Mouse (Mus musculus) left cerebral cortex, adult 9 months (tissue): ENCODE data around the gene Tnp1.

ENCODE experiments used
- DNase-seq, 2 experiments: peaks; one replicate each; pipeline ENCODE4 v3.0.0; 2022; ENCODE audit warnings: low spot score in 2 of 2

Gene Tnp1

DNA sequence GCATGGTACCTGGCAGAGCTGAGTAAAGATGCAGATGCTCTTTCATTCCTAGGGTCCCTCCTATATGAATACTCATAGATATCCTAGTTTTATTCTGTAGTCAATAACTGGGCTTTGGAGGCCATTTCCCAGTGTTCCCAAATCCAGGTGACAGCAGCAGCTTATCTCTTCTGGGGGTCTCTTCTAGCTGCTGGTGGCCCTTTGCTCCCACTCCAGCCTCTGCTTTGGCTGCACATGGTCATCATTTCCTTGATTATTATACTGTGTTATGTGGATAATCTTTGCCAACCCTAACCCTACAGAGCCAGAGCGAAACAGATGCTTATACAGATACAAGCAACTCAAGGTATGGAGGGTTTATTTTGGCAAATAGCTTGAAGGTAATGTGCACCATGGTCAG lies 8.9 kb downstream of the Tnp1 start:
- no peak for DNase-seq

DNA sequence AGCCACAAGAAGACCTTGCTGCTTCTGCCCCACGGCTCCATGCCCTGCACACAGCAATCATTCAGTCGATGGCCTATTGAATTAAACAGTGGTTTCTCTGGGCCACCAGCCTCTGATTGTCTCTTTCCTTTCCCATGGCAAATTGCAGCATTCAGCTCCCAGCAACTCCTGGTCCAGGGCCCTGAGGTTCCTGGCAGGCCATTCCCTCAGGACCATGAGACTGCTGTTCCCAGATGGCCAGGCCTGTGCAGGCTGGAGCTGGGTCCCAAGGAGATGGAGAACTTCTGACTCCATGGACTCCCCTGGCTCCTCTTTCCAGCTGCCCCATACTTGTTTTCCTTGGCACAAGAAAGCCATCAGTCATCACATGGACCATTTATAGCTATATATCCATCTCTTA lies 10.8 kb downstream of the Tnp1 start:
- DNase-seq, result peak; percentile 2 to 17

GRCm38 (mm10) chr1:73002637-73003036 lies 13.1 kb downstream of the Tnp1 start:
- no peak for DNase-seq

GRCm38 (mm10) chr1:73001961-73002360 lies 13.7 kb downstream of the Tnp1 start:
- no peak for DNase-seq

DNA sequence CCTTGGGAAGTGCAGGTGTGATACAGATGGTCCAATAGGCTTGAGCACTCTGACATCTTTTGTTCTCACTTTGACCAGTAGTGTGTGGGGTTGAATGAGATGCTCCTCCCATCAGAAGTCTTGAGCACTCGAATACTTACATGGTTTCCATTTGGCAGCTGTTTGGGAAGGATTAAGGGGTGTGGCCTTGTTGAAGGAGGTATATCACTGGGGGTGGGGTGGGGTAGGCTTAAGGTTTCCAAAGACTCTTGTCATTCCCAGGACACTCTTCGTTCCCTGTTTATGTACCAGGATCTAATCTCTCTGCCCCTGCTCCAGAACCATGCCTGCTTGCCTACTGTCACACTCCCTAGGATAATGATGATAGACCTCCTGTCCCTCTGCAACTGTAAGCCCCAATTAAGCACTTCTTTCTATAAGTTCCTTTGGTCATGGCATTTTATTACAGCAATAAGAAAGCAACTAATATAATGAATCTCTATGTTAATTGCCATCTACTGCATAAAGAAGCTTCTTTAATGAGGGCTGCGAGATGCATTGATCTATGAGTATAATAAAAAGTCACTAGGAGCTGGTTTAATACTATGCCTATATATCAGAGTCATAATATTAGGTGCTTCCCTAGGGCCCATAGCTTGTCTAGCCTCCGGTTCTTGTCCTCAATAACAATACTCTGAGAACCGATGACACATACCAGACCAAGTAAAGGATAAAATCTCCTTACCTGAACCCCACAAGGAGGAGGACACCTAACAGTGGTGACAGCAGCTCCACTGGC lies 20.8 kb downstream of the Tnp1 start:
- DNase-seq, result no peak

DNA sequence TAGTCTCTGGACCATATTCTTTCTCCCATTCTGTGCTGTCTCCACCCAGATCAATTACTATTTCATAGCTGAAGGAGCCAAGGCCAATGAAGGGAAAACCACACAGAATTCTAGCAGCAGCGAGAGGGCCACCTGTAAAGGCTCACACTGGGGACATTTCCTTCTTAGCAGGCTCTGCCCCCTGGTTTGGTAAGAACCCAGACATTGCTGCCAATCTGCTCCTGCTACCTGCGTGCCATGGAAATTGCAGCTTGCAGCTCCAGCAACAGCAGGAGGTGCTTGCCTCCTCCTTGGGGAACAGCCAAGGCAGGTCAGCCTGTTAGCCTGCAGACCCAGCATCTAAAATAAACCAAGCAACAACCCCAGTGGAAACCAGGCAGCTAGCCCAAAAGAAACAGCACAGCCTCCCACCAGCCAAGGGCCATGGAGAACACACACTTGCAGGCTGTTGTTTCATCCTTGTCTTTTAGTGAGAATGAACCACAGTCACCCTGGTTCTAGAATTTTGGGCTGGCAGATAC lies 22.7 kb downstream of the Tnp1 start:
- peak in 1 of 2 experiments; percentile 28 for DNase-seq

DNA sequence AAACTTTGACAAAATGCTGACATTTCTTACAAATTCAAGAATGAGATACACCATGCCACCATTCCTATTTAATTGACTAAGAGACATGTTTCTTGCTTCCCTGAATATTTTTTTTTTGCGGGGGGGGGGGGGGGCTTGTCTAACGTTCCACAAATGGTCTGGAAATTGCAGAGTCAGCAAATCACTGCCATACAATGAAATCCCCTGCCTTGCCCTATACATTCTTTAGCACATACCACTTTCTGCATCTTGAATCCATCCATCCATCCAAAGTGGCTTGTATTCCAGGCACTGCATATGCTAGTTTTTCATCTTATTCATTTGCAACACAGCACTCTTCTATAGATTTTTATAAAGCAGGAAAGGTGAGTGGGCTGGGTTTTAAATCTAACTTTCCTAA lies 23.5 kb downstream of the Tnp1 start:
- DNase-seq, result no peak

DNA sequence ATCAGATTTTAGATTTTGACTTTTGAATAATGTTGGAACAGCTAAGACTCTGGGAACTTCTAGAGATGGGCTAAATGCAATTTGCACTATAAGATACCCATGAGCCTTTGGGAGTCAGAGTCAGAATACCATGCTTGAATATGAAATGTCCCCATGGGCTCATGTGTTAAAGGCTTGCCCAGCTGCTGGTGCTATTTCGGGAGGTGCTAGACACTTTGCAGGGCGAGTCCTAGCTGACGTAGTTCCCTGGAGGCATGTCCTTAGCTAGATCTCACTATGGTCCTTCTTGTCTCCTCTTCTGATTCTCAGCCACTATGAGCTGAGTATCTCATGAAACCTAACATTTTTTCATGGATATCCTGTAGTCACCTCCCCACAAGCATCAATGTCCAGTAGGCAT lies 26.8 kb downstream of the Tnp1 start:
- no peak for DNase-seq

DNA sequence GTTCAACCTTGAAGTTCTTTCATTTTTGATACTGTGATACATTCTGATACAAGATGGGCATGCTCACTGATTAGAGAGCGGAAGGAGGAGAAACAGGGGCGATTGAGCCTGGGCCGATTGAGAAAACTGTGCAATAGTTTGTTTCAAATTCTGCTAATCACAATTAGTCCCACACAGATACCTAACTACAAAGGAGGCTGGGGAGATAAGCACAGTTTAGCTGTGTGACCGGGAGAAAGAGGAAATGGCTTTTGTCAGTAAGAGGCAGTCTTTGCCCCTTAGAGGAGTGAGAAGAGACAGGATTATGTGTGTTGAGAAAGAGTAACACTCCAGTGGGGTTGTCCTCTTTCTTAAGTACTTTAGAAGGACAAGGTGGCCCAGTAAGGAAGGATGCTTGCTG lies 29.0 kb downstream of the Tnp1 start:
- DNase-seq, result no peak

- DNase-seq, result peak in 1 of 2 experiments; percentile 25
These were observed 36.8 kb downstream of the Tnp1 start for GRCm38 (mm10) chr1:72978956-72979355.

GRCm38 (mm10) chr1:72974226-72974625 lies 41.5 kb downstream of the Tnp1 start:
- DNase-seq, result no peak

DNA sequence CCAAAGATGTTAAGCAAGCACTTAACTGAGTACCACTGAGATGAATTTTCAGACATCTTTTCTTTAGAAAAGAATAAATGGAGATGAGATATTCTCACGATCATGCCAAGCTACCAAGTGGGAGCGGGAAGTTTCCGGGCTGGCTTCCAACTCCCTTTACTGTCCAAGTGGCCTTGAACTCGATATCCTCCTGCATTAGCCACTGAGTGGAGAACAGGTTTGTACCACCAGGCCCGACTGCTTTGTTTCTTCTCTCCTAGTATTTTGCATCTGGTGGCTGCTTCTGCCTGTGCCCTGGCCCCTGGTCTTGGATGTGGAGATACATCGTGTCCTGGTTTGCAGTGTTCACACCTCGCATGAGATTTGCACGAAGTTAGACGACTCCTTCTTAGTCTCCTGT lies 45.2 kb downstream of the Tnp1 start:
- DNase-seq, result no peak

- DNase-seq, result no peak
These were observed 46.4 kb downstream of the Tnp1 start for GRCm38 (mm10) chr1:72969113-72969812.

DNA sequence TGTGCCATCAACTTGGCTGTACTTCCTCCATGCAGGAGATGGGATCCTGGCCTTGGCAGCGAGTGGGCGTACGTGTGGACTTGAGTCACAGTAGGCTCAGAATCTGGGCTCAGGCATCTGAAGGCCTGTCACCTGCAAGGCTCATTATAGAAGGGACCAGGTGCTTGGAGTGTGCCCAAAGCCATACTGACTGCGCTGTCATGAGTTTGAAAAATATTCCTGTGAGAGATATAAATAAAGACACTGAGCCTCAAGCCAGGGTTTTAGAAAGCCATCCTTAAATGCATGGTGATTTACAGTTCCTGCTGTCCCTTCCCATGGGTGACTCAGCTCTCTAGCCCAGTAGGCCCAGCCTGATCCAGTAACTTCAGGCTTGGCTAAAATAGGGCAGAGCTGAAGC lies 49.3 kb downstream of the Tnp1 start:
- DNase-seq, result peak in 1 of 2 experiments; percentile 77
